Mouse (Mus musculus): ENCODE results near the gene Spint4. TPM values are rescaled to one million over a fixed set of nuclear protein-coding genes. Genes with fewer than 3 reads are reported as not detected.
"Not testable (repeated sequence)": the region's sequence is repeated elsewhere in the genome, so short reads cannot be mapped to it uniquely, and the experiment has no call there.

The Spint4 gene
- polyA plus RNA-seq, 1 experiment from 2014 or later, result not detected

DNA sequence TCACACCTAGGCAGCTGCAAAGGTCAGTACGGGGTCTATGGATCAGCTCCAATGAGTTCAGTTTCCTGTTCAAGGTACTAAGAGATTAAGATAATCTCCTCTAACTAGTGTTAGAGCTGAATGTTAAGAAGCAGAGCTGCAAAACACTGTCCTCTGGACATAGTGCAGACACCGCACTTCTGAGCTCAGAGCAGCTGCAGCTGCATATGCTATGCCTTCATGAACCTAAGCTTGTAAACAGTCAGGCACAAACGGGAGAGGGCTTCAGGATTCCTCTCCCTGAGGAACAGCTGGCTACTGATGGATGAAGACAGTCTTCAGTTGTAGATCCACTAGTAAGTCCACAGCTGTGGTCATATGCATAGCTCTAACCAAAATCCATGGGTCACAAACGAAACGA is 2.7 kb downstream of the Spint4 start:
- 84% methylated on average over 5 of the region's 5 CpGs for WGBS
- H3K4me2 ChIP-seq (replicated peaks), result no peak overlapping the region
- no peak overlapping the region for H3K9ac ChIP-seq (replicated peaks)
- H3K27ac ChIP-seq (replicated peaks), result no peak overlapping the region
- no peaks in the 10 kb centered on the region for H3K4me1 ChIP-seq
- H3K9me3 ChIP-seq, result no peaks in the 10 kb centered on the region
- H3K36me3 ChIP-seq, result no peaks in the 10 kb centered on the region
- ATAC-seq (ENCODE audit: low FRiP score, low read depth), result no peak
- no peaks in the 10 kb centered on the region for H3K27me3 ChIP-seq
- no peak overlapping the region for H3K4me3 ChIP-seq

GRCm38 (mm10) chr2:164701761-164702160 is 3.5 kb downstream of the Spint4 start:
- no peak overlapping the region for H3K4me2 ChIP-seq (replicated peaks)
- H3K9ac ChIP-seq (replicated peaks), result no peak overlapping the region
- no peaks in the 10 kb centered on the region for H3K27me3 ChIP-seq
- no peak for ATAC-seq (ENCODE audit: low FRiP score, low read depth)
- no peak overlapping the region for H3K4me3 ChIP-seq
- 82% methylated on average over 5 of the region's 5 CpGs for WGBS
- no peaks in the 10 kb centered on the region for H3K9me3 ChIP-seq
- H3K36me3 ChIP-seq, result no peaks in the 10 kb centered on the region
- no peak overlapping the region for H3K27ac ChIP-seq (replicated peaks)
- H3K4me1 ChIP-seq, result no peaks in the 10 kb centered on the region

DNA sequence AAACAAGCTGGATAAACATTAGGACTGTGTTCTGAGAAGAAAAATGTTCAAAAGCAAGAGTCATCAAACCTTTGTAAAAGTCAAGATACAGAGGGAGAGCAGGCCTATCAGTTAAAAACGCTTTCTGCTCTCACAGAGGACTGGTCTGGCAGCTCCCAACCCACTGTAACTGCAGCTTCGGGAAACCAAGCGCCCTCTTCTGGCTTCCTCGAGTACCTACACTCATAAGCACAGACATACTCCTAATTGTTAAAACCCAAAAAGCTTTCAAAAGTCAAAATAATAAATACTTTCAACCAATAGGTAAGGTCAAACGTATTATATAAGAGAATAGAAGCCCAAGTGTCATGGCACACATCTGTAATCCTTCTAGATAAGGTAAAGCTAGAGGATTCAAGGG is 5.9 kb downstream of the Spint4 start:
- no peak for ATAC-seq (ENCODE audit: low FRiP score, low read depth)
- 73% methylated on average over 5 of the region's 5 CpGs for WGBS
- Histone ChIP-seq H3K27me3 (no peaks in the 10 kb centered on the region), H3K36me3 (no peaks in the 10 kb centered on the region), H3K4me2 (replicated peaks) (no peak overlapping the region), H3K9me3 (no peaks in the 10 kb centered on the region), H3K4me1 (no peaks in the 10 kb centered on the region), H3K9ac (replicated peaks) (no peak overlapping the region), H3K4me3 (no peak overlapping the region), H3K27ac (replicated peaks) (no peak overlapping the region)

GRCm38 (mm10) chr2:164705328-164705727 is 7.0 kb downstream of the Spint4 start:
- WGBS, result 85% methylated on average over 6 of the region's 6 CpGs
- Histone ChIP-seq H3K4me2 (replicated peaks) (no peak overlapping the region), H3K4me1 (no peaks in the 10 kb centered on the region), H3K36me3 (no peaks in the 10 kb centered on the region), H3K4me3 (no peak overlapping the region), H3K9ac (replicated peaks) (no peak overlapping the region), H3K9me3 (no peaks in the 10 kb centered on the region), H3K27ac (replicated peaks) (no peak overlapping the region), H3K27me3 (no peaks in the 10 kb centered on the region)
- no peak for ATAC-seq (ENCODE audit: low FRiP score, low read depth)

GRCm38 (mm10) chr2:164705991-164706390 is 7.7 kb downstream of the Spint4 start:
- ATAC-seq (ENCODE audit: low FRiP score, low read depth), result no peak
- no peak overlapping the region for H3K4me3 ChIP-seq
- H3K36me3 ChIP-seq, result no peaks in the 10 kb centered on the region
- no peaks in the 10 kb centered on the region for H3K27me3 ChIP-seq
- no peak overlapping the region for H3K9ac ChIP-seq (replicated peaks)
- no peaks in the 10 kb centered on the region for H3K4me1 ChIP-seq
- H3K9me3 ChIP-seq, result no peaks in the 10 kb centered on the region
- H3K4me2 ChIP-seq (replicated peaks), result no peak overlapping the region
- 94% methylated on average over 14 of the region's 14 CpGs for WGBS
- no peak overlapping the region for H3K27ac ChIP-seq (replicated peaks)

GRCm38 (mm10) chr2:164715005-164715404 is 16.7 kb downstream of the Spint4 start, which contains the start of gene Spint5:
TSS of gene Spint5 (plus strand) at chr2:164715305.
- no peak within 1 kb of the TSS for H3K4me2 ChIP-seq (replicated peaks)
- H3K27ac ChIP-seq (replicated peaks), result no peak within 1 kb of the TSS
- no peaks in the 10 kb centered on the region for H3K36me3 ChIP-seq
- H3K4me1 ChIP-seq, result no peaks in the 10 kb centered on the region
- 73% methylated on average over 6 of the region's 6 CpGs for WGBS
- H3K27me3 ChIP-seq, result no peaks in the 10 kb centered on the region
- H3K9ac ChIP-seq (replicated peaks), result no peak within 1 kb of the TSS
- no peak within 1 kb of the TSS for H3K4me3 ChIP-seq
- H3K9me3 ChIP-seq, result no peaks in the 10 kb centered on the region
- ATAC-seq (ENCODE audit: low FRiP score, low read depth), result no peak

DNA sequence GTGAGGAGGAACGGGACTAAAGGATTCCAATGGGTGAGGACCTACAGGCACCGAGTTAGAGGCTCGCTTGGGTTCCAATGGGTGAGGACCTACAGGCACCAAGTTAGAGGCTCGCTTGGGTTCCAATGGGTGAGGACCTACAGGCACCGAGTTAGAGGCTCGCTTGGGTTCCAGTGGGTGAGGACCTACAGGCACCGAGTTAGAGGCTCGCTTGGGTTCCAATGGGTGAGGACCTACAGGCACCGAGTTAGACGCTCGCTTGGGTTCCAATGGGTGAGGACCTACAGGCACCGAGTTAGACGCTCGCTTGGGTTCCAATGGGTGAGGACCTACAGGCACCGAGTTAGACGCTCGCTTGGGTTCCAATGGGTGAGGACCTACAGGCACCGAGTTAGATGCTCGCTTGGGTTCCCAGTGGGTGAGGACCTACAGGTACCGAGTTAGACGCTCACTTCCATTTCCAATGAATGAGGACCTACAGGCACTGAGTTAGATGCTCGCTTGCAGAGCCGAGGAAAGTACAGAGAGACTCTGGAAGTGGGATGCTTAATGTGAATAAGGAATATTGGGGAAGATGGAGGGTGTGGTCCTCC is 18.0 kb downstream of the Spint4 start:
- ATAC-seq (ENCODE audit: low FRiP score, low read depth); H3K27me3 ChIP-seq; H3K4me3 ChIP-seq; H3K4me1 ChIP-seq; H3K9me3 ChIP-seq; H3K27ac ChIP-seq (replicated peaks); H3K4me2 ChIP-seq (replicated peaks); H3K36me3 ChIP-seq; H3K9ac ChIP-seq (replicated peaks): not testable (repeated sequence)
- 91% methylated on average over 23 of the region's 23 CpGs for WGBS

DNA sequence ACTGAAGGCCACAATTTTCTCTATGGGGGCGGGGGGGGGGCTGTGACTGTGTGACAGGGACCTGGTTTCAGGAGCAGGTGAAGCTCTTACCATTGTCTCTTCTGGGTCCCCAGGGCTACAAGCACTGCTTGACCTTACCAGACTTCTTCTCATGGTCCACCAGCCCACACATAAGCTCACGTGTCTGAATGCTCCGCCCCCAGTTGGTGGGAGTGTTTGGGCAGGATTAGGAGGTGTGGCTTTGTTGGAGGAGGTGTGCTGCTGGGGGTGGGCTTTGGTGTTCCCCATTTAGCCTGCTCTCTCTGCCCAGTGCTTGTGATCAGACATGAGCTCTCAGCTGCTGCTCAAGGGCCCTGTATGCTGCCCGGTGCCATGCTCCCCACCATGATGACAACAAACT is 25.0 kb downstream of the Spint4 start:
- WGBS, result 61% methylated on average over 4 of the region's 4 CpGs
- no peak overlapping the region for H3K9ac ChIP-seq (replicated peaks)
- no peaks in the 10 kb centered on the region for H3K9me3 ChIP-seq
- no peaks in the 10 kb centered on the region for H3K4me1 ChIP-seq
- H3K4me2 ChIP-seq (replicated peaks), result no peak overlapping the region
- H3K36me3 ChIP-seq, result no peaks in the 10 kb centered on the region
- H3K27me3 ChIP-seq, result peaks cover 7% of the 10 kb centered on the region; the same call in 1 of the 2 replicates
- no peak overlapping the region for H3K4me3 ChIP-seq
- no peak overlapping the region for H3K27ac ChIP-seq (replicated peaks)
- ATAC-seq (ENCODE audit: low FRiP score, low read depth), result no peak

GRCm38 (mm10) chr2:164725895-164726619 is 27.8 kb downstream of the Spint4 start:
- 32% methylated on average over 6 of the region's 6 CpGs for WGBS
- H3K27ac ChIP-seq (replicated peaks), result no peak overlapping the region

DNA sequence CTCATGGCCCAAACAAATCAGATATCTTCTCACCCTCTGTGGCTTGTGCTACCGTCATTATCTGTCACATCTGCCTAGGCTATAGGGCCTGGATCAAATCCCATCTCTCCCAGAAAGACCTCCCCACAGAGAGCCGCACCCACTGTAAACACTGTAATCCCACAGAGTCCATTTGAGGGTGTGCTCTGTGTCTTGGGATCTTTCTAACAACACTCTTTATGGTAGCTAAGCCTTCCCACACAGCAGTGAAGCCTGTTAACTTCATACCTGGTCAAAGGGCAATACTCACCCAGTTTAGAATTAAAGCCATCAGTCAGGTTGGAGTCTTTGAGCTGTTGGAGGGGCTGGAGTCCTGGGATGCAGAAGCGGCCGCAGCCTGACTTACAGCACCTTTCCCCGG is 33.4 kb downstream of the Spint4 start:
- Histone ChIP-seq H3K9ac (replicated peaks) (no peak overlapping the region), H3K4me1 (no peaks in the 10 kb centered on the region), H3K9me3 (no peaks in the 10 kb centered on the region), H3K36me3 (no peaks in the 10 kb centered on the region), H3K4me2 (replicated peaks) (no peak overlapping the region), H3K27ac (replicated peaks) (no peak overlapping the region), H3K4me3 (no peak overlapping the region), H3K27me3 (peaks cover 3% of the 10 kb centered on the region)
- WGBS, result 73% methylated on average over 5 of the region's 5 CpGs
- no peak for ATAC-seq (ENCODE audit: low FRiP score, low read depth)

More at GRCm38 (mm10) chr2:164725895-164726619, 27.8 kb downstream of the Spint4 start:
- H3K9me3 ChIP-seq, result no peaks in the 10 kb centered on the region
- no peaks in the 10 kb centered on the region for H3K4me1 ChIP-seq
- H3K36me3 ChIP-seq, result no peaks in the 10 kb centered on the region
- H3K9ac ChIP-seq (replicated peaks), result no peak overlapping the region
- no peak overlapping the region for H3K4me3 ChIP-seq
- peaks cover 7% of the 10 kb centered on the region for H3K27me3 ChIP-seq
- ATAC-seq (ENCODE audit: low FRiP score, low read depth), result no peak
- no peak overlapping the region for H3K4me2 ChIP-seq (replicated peaks)

GRCm38 (mm10) chr2:164733259-164733658 is 35.0 kb downstream of the Spint4 start:
- ATAC-seq (ENCODE audit: low FRiP score, low read depth), result no peak
- H3K27ac ChIP-seq (replicated peaks), result no peak overlapping the region
- no peak overlapping the region for H3K4me3 ChIP-seq
- no peaks in the 10 kb centered on the region for H3K4me1 ChIP-seq
- 82% methylated on average over 2 of the region's 2 CpGs for WGBS
- no peak overlapping the region for H3K9ac ChIP-seq (replicated peaks)
- H3K36me3 ChIP-seq, result no peaks in the 10 kb centered on the region
- H3K27me3 ChIP-seq, result no peaks in the 10 kb centered on the region; the same call in 1 of the 2 replicates
- no peaks in the 10 kb centered on the region for H3K9me3 ChIP-seq
- H3K4me2 ChIP-seq (replicated peaks), result no peak overlapping the region

DNA sequence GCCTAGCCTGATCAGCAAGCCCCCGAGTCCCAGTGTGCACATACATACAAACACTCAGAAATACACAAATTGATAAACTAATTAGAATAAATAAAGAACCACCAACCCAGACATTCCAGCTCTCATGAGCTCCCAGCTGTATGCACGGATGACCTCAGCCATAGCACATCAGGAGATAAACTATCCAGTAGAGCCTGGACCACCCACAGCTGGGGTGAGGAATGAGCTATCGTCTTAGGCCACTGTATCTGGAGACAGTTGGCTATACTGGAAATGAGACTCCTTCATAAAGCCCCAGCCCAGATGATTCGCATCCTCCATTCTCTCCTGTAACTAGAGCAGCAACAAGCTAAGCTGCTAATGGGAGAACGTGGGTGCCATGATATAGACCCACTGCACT is 36.5 kb downstream of the Spint4 start:
- H3K9ac ChIP-seq (replicated peaks), result no peak overlapping the region
- no peaks in the 10 kb centered on the region for H3K27me3 ChIP-seq
- H3K4me3 ChIP-seq, result no peak overlapping the region
- H3K4me2 ChIP-seq (replicated peaks), result no peak overlapping the region
- no peak overlapping the region for H3K27ac ChIP-seq (replicated peaks)
- WGBS, result 85% methylated on average over 5 of the region's 5 CpGs
- no peaks in the 10 kb centered on the region for H3K36me3 ChIP-seq
- H3K9me3 ChIP-seq, result no peaks in the 10 kb centered on the region
- ATAC-seq (ENCODE audit: low FRiP score, low read depth), result no peak
- H3K4me1 ChIP-seq, result no peaks in the 10 kb centered on the region

Measured in midbrain, embryonic 12.5 days (tissue).